Mouse (Mus musculus) lung, embryonic 14.5 days (tissue): ENCODE measurements around the gene Sec61b. TPM values are rescaled to one million over a fixed set of nuclear protein-coding genes. Genes with fewer than 3 reads are reported as not detected.

Experiments
- ATAC-seq: fragments of 200-750 bp; cut with Nextera tagmentation; 2 replicates; pipeline ENCODE4 v1.8.0; 2017; ENCODE audit warnings: mild to moderate bottlenecking, moderate TSS enrichment, moderate library complexity; ENCODE audit not compliant: insufficient read depth
- DNase-seq: peaks from one replicate; pipeline ENCODE4 v3.0.0-alpha.2; 2015
- H3K27ac ChIP-seq: fragments of 300-500 bp; sonication (generic); 2 replicates; pipeline ENCODE4 v1.5.1; 2014; ENCODE audit warnings: low read depth, mild to moderate bottlenecking, moderate library complexity
- H3K27me3 ChIP-seq: fragments of 300-500 bp; sonication (generic); 2 replicates; pipeline ENCODE4 v1.6.1; 2014; ENCODE audit warnings: low read length, control low read depth; ENCODE audit not compliant: insufficient read depth
- H3K36me3 ChIP-seq: fragments of 300-500 bp; sonication (generic); 2 replicates; pipeline ENCODE4 v1.6.1; 2014; ENCODE audit warnings: control low read depth; ENCODE audit not compliant: insufficient read depth
- H3K4me1 ChIP-seq: fragments of 300-500 bp; sonication (generic); 2 replicates; pipeline ENCODE4 v1.6.1; 2014; ENCODE audit warnings: antibody characterized with exemption, control low read depth; ENCODE audit not compliant: insufficient read depth
- H3K4me2 ChIP-seq: fragments of 300-500 bp; sonication (generic); 2 replicates; pipeline ENCODE4 v1.6.1; 2014; ENCODE audit warnings: mild to moderate bottlenecking
- H3K4me3 ChIP-seq: fragments of 300-500 bp; sonication (generic); 2 replicates; pipeline ENCODE4 v1.5.1; 2014; ENCODE audit warnings: low read depth, low read length
- H3K9ac ChIP-seq: fragments of 300-500 bp; sonication (generic); 2 replicates; pipeline ENCODE4 v1.6.1; 2014
- H3K9me3 ChIP-seq: fragments of 300-500 bp; sonication (generic); 2 replicates; pipeline ENCODE4 v1.6.1; 2016; ENCODE audit warnings: low read depth, low read length, control low read depth
- CTCF ChIP-seq: IDR thresholded peaks from 2 replicates; pipeline ENCODE4 v1.5.1; 2016; ENCODE audit warnings: antibody characterized with exemption, low read depth
- WGBS: fragments of 180-500 bp; shearing (Covaris S2); extraction: QIAGEN DNeasy Blood & Tissue Kit; methylation state at CpG from one replicate; pipeline ENCODE4 v1.1.7; 2014; 5-methylcytosine and 5-hydroxymethylcytosine counted together
- polyA plus RNA-seq: library from polyadenylated mRNA; unstranded; fragments of >200 nt; fragmentation: Nextera tagmentation; extraction: Ambion mirVana; gene quantifications from 2 replicates; pipeline ENCODE4 v1.2.1, GENCODE M21; 2014

The Sec61b gene
- polyA plus RNA-seq, 1 experiment from 2014 or later = 404 TPM

- Histone ChIP-seq H3K4me2 (no peak overlapping the region), H3K27ac (no peak overlapping the region), H3K4me1 (no peaks in the 10 kb centered on the region), H3K27me3 (no peaks in the 10 kb centered on the region), H3K36me3 (no peaks in the 10 kb centered on the region), H3K4me3 (no peak overlapping the region), H3K9me3 (no peaks in the 10 kb centered on the region), H3K9ac (no peak overlapping the region)
- 71% methylated on average over 6 of the region's 6 CpGs for WGBS
- ATAC-seq (no peak), DNase-seq (no peak)
- no peak for TF ChIP-seq CTCF
These were observed 16.8 kb downstream of the Sec61b start for GRCm38 (mm10) chr4:47491243-47491642.

- no peak for ATAC-seq
- Histone ChIP-seq H3K9me3 (no peaks in the 10 kb centered on the region), H3K27me3 (no peaks in the 10 kb centered on the region), H3K4me1 (no peaks in the 10 kb centered on the region), H3K4me2 (no peak overlapping the region), H3K9ac (no peak overlapping the region), H3K27ac (no peak overlapping the region), H3K36me3 (no peaks in the 10 kb centered on the region), H3K4me3 (no peak overlapping the region)
- TF ChIP-seq CTCF = no peak
- DNase-seq = no peak
- WGBS = 53% methylated on average over 12 of the region's 12 CpGs
These were observed 18.0 kb downstream of the Sec61b start for GRCm38 (mm10) chr4:47492311-47493086.

GRCm38 (mm10) chr4:47493456-47493855 lies 19.0 kb downstream of the Sec61b start:
- Histone ChIP-seq H3K4me1 (no peaks in the 10 kb centered on the region), H3K36me3 (no peaks in the 10 kb centered on the region), H3K4me3 (no peak overlapping the region), H3K27ac (no peak overlapping the region), H3K9me3 (no peaks in the 10 kb centered on the region), H3K9ac (no peak overlapping the region), H3K4me2 (no peak overlapping the region), H3K27me3 (no peaks in the 10 kb centered on the region)
- TF ChIP-seq CTCF = no peak
- 54% methylated on average over 8 of the region's 8 CpGs for WGBS
- DNase-seq = no peak
- no peak for ATAC-seq

- Histone ChIP-seq H3K36me3 (no peaks in the 10 kb centered on the region), H3K9me3 (no peaks in the 10 kb centered on the region), H3K27ac (no peak overlapping the region), H3K4me1 (no peaks in the 10 kb centered on the region), H3K9ac (no peak overlapping the region), H3K27me3 (no peaks in the 10 kb centered on the region), H3K4me2 (no peak overlapping the region), H3K4me3 (no peak overlapping the region)
- no peak for TF ChIP-seq CTCF
- no peak for DNase-seq
- no peak for ATAC-seq
- WGBS = 50% methylated on average over 1 of the region's 1 CpGs
These were observed 19.7 kb downstream of the Sec61b start for GRCm38 (mm10) chr4:47494137-47494536.

GRCm38 (mm10) chr4:47494686-47495085 lies 20.2 kb downstream of the Sec61b start:
- ATAC-seq = no peak
- Histone ChIP-seq H3K27me3 (no peaks in the 10 kb centered on the region), H3K4me2 (no peak overlapping the region), H3K9ac (no peak overlapping the region), H3K36me3 (no peaks in the 10 kb centered on the region), H3K9me3 (no peaks in the 10 kb centered on the region), H3K4me1 (no peaks in the 10 kb centered on the region), H3K4me3 (no peak overlapping the region), H3K27ac (no peak overlapping the region)
- TF ChIP-seq CTCF = no peak
- WGBS = 51% methylated on average over 2 of the region's 2 CpGs
- DNase-seq = no peak

GRCm38 (mm10) chr4:47497811-47498385 lies 23.4 kb downstream of the Sec61b start:
- WGBS = 52% methylated on average over 7 of the region's 7 CpGs
- Histone ChIP-seq H3K4me2 (no peak overlapping the region), H3K9ac (no peak overlapping the region), H3K27ac (no peak overlapping the region), H3K4me1 (no peaks in the 10 kb centered on the region), H3K27me3 (no peaks in the 10 kb centered on the region), H3K36me3 (no peaks in the 10 kb centered on the region), H3K4me3 (no peak overlapping the region), H3K9me3 (no peaks in the 10 kb centered on the region)
- no peak for TF ChIP-seq CTCF
- no peak for ATAC-seq
- no peak for DNase-seq

- no peak for DNase-seq
- Histone ChIP-seq H3K4me2 (no peak overlapping the region), H3K36me3 (no peaks in the 10 kb centered on the region), H3K4me1 (no peaks in the 10 kb centered on the region), H3K9me3 (no peaks in the 10 kb centered on the region), H3K27ac (no peak overlapping the region), H3K27me3 (no peaks in the 10 kb centered on the region), H3K9ac (no peak overlapping the region), H3K4me3 (no peak overlapping the region)
- WGBS = 74% methylated on average over 10 of the region's 10 CpGs
- no peak for ATAC-seq
- TF ChIP-seq CTCF = no peak
These were observed 24.7 kb downstream of the Sec61b start for GRCm38 (mm10) chr4:47499121-47499545.
